Mouse (Mus musculus) ES-Bruce4 (cell line): ENCODE data around the gene Cemip2. TPM values are rescaled to one million over a fixed set of nuclear protein-coding genes. Genes with fewer than 3 reads are reported as not detected.

Experiments used
- H3K27ac ChIP-seq: 2 replicates; pipeline ENCODE4 v1.5.1; 2012; ENCODE audit warnings: low read length, inconsistent platforms; ENCODE audit not compliant: insufficient read depth
- H3K27me3 ChIP-seq: 2 replicates; pipeline ENCODE4 v1.6.1; 2012; ENCODE audit warnings: mild to moderate bottlenecking, low read length, inconsistent platforms; ENCODE audit not compliant: control insufficient read depth, poor library complexity, insufficient read depth, severe bottlenecking
- H3K36me3 ChIP-seq: 2 replicates; pipeline ENCODE4 v1.6.1; 2012; ENCODE audit warnings: inconsistent platforms, mild to moderate bottlenecking, low read length, moderate library complexity; ENCODE audit not compliant: control insufficient read depth, poor library complexity, insufficient read depth, severe bottlenecking
- H3K4me1 ChIP-seq: one replicate; pipeline ENCODE4 v1.8.1; 2011; ENCODE audit warnings: low read length; ENCODE audit not compliant: control insufficient read depth, insufficient read depth
- H3K4me3 ChIP-seq: 2 replicates; pipeline ENCODE4 v1.5.1; 2011; ENCODE audit warnings: low read depth, mild to moderate bottlenecking, low read length
- H3K9ac ChIP-seq: 2 replicates; pipeline ENCODE4 v1.6.1; 2012; ENCODE audit warnings: low read depth, mild to moderate bottlenecking, inconsistent platforms; ENCODE audit not compliant: poor library complexity, severe bottlenecking
- H3K9me3 ChIP-seq: replicated peaks from 2 replicates; pipeline ENCODE4 v1.6.1; 2012; ENCODE audit warnings: mild to moderate bottlenecking, low read length, inconsistent platforms; ENCODE audit not compliant: control insufficient read depth, poor library complexity, insufficient read depth, severe bottlenecking
- CTCF ChIP-seq: IDR thresholded peaks from one replicate; pipeline ENCODE4 v1.8.1; 2011; ENCODE audit warnings: low read depth, low read length
- EP300 ChIP-seq: IDR thresholded peaks from 2 replicates; pipeline ENCODE4 v1.6.1; 2011; ENCODE audit warnings: low read depth, low read length; ENCODE audit not compliant: insufficient read depth
- POLR2A ChIP-seq: IDR thresholded peaks from one replicate; pipeline ENCODE4 v1.8.1; 2011; ENCODE audit warnings: low read length; ENCODE audit not compliant: insufficient read depth
- polyA plus RNA-seq: library from polyadenylated mRNA; stranded (reverse); fragments of >200 nt; gene quantifications from 2 replicates; pipeline ENCODE4 v1.2.4, GENCODE M21; 2011; ENCODE audit warnings: low read depth; ENCODE audit not compliant: missing spikeins, insufficient read depth, insufficient read length

Gene Cemip2
- polyA plus RNA-seq, 1 experiment = 43.1 TPM

- TF ChIP-seq EP300 = no peak
- no peak for TF ChIP-seq CTCF
- TF ChIP-seq POLR2A = no peak
- H3K36me3 ChIP-seq = peaks cover 38% of the 10 kb centered on the region
Observed at GRCm38 (mm10) chr19:21794569-21794968, 16.4 kb downstream of the Cemip2 start.

GRCm38 (mm10) chr19:21796333-21796732 lies 18.2 kb downstream of the Cemip2 start:
- no peaks in the 10 kb centered on the region for H3K27me3 ChIP-seq
- no peak overlapping the region for H3K9ac ChIP-seq
- peaks cover 40% of the 10 kb centered on the region for H3K36me3 ChIP-seq
- no peaks in the 10 kb centered on the region for H3K4me1 ChIP-seq
- H3K9me3 ChIP-seq = no peaks in the 10 kb centered on the region
- no peak overlapping the region for H3K27ac ChIP-seq
- H3K4me3 ChIP-seq = no peak overlapping the region
- TF ChIP-seq EP300 (no peak), POLR2A (no peak), CTCF (no peak)

More at GRCm38 (mm10) chr19:21794569-21794968, 16.4 kb downstream of the Cemip2 start:
- H3K27me3 ChIP-seq = no peaks in the 10 kb centered on the region
- H3K4me1 ChIP-seq = no peaks in the 10 kb centered on the region
- H3K27ac ChIP-seq = no peak overlapping the region
- no peak overlapping the region for H3K4me3 ChIP-seq
- H3K9me3 ChIP-seq = no peaks in the 10 kb centered on the region; the same call in 1 of the 2 replicates
- no peak overlapping the region for H3K9ac ChIP-seq

- Histone ChIP-seq H3K27me3 (no peaks in the 10 kb centered on the region), H3K4me1 (no peaks in the 10 kb centered on the region), H3K27ac (no peak overlapping the region), H3K4me3 (no peak overlapping the region), H3K36me3 (peaks cover 45% of the 10 kb centered on the region), H3K9me3 (0 out of 2 replicates have a peak, but pooled peaks cover 6% of the 10 kb centered on the region), H3K9ac (no peak overlapping the region)
- no peak for TF ChIP-seq CTCF
- no peak for TF ChIP-seq EP300
- TF ChIP-seq POLR2A = no peak
Observed at GRCm38 (mm10) chr19:21798700-21799099, 20.6 kb downstream of the Cemip2 start.

GRCm38 (mm10) chr19:21799410-21800373 lies 21.6 kb downstream of the Cemip2 start:
- Histone ChIP-seq H3K36me3 (peaks cover 43% of the 10 kb centered on the region), H3K4me3 (no peak overlapping the region), H3K27ac (no peak overlapping the region), H3K27me3 (no peaks in the 10 kb centered on the region), H3K9me3 (0 out of 2 replicates have a peak, but pooled peaks cover 6% of the 10 kb centered on the region), H3K4me1 (no peaks in the 10 kb centered on the region), H3K9ac (no peak overlapping the region)
- TF ChIP-seq POLR2A (no peak), EP300 (no peak), CTCF (no peak)

- Histone ChIP-seq H3K36me3 (peaks cover 51% of the 10 kb centered on the region), H3K9ac (no peak overlapping the region), H3K9me3 (0 out of 2 replicates have a peak, but pooled peaks cover 6% of the 10 kb centered on the region), H3K27me3 (no peaks in the 10 kb centered on the region), H3K4me3 (no peak overlapping the region), H3K27ac (no peak overlapping the region), H3K4me1 (no peaks in the 10 kb centered on the region)
- TF ChIP-seq POLR2A = no peak
- no peak for TF ChIP-seq CTCF
- no peak for TF ChIP-seq EP300
Observed at GRCm38 (mm10) chr19:21804488-21804887, 26.3 kb downstream of the Cemip2 start.

- H3K4me3 ChIP-seq = no peak overlapping the region
- TF ChIP-seq POLR2A (no peak), CTCF (no peak), EP300 (no peak)
- no peaks in the 10 kb centered on the region for H3K4me1 ChIP-seq
- 0 out of 2 replicates have a peak, but pooled peaks cover 6% of the 10 kb centered on the region for H3K9me3 ChIP-seq
- H3K9ac ChIP-seq = no peak overlapping the region
- peaks cover 54% of the 10 kb centered on the region for H3K36me3 ChIP-seq
- H3K27ac ChIP-seq = no peak overlapping the region
- no peaks in the 10 kb centered on the region for H3K27me3 ChIP-seq
Observed at GRCm38 (mm10) chr19:21805305-21805704, 27.2 kb downstream of the Cemip2 start.
